Mouse (Mus musculus) B cell, adult 2 months (primary cell): ENCODE results near the gene Prr15.

Experiments used
- DNase-seq, 2 experiments: peaks; one replicate each; pipeline ENCODE4 v3.0.0; 2022

Prr15 gene

DNA sequence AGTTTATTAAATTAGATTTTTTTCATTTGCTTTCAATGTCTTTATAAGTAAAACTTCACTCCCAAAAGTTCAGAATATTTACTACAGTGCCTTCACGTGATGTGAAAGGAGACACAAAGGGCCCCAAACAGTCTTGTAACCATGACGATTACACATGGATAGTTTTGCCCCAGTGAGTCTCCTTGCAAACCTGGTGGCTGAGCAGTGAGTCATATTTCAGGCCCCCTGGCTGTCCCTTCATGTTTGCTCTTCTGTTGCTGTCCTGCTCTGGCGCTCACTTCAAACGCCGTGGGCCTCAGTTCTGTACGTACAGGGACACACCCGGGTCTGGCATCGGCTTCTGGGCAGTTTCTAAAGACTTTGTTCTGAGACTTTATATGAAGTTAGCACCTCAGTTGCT is 6.6 kb downstream of the Prr15 start:
- no peak for DNase-seq

DNA sequence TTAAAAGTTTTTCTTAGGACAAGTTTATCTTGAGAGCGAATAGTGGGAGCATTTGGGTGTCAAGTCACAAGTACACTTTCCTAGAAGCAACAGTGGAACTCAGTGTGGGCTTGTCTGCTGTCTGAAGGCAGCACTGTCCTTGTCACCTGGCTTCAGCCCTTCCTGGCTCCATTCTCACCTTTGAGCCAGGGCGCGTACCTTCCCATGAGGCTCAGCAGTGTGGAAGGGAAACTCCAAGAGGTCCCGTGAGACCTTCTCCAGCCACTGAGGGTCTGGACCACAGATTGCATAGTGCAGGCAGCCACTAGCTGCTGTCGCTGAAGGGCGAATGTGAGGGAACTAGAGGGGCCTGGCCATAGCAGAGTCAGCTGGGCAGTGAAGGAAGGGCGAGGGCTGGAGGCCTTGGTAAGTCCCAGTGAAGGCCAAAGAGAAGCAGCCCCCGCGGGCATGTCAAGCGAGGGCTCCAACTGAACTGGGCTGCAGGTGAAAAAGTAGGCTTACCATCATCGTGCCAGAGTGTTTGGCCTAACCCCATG is 7.5 kb downstream of the Prr15 start:
- no peak for DNase-seq

DNA sequence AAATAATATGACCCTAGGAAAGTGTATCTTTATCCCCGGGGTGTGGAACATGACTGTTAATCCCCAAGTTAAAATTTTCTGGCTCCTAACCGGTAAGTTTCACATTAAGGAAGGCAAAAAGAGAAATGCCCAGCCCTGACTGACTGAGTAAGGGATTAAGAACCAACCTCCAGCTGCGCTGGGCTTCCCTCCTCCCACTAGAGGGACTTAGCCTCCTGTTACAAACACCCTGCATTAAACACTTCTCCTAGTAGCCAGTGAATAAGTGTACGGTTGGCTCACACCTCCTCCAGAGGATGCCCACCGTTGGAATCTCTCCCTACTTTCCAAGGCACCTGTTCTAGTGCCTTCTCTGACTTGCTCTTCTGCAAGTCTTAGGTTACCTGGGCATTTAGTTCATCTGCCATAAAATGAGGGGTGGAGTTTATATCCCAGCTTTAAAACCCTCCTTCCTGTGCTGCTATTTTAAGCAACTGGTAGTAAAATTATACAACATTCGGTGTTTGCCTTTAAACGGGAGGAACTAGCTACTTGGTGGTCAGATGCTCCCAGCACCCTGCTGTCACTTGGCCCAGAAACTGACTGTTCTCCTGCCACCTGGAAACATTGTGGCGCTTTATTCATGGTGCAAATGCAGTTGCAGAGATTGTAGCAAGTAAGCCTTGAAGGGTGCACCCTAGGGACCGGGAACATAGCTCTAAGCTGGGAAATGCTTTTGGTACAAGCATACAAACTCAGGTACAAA is 8.2 kb downstream of the Prr15 start:
- no peak for DNase-seq

DNA sequence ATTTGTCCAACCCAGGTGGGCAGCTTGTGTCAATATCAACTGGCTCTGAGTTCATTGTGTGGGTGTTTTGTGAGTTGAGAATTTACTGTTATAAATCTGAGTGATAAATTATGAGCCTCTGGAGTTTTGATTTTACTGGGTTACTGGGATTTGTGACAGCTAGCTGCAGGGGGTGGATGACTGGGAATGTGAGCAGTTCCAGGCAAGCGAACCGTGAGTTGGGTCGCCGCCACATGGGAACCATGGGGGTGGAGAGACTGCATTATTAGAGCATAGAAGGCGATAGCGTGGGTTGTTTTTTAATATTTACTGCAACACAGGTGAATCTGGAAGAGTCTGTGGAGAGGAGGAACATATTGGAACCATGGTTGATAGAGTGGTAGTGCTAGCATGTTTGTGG is 11.7 kb downstream of the Prr15 start:
- DNase-seq: no peak

DNA sequence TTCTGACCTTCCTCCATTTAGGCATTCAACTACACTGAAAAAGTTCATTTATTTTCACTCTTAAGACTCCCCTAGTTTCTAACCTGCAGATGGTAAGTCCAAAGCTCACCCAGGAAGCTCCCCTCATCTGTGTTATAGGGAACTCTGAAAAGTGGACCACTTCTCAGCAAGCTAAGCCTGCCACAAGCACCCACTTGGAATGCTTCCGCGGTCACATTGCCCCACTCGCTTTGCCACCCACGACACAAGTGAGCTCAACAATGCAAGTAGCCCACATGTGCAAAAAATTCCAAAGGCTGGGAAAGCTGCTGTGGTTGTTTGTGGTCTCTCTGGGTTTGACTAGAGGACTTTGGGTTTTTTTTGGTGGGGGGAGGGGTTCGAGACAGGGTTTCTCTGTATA is 15.5 kb downstream of the Prr15 start:
- DNase-seq: no peak

DNA sequence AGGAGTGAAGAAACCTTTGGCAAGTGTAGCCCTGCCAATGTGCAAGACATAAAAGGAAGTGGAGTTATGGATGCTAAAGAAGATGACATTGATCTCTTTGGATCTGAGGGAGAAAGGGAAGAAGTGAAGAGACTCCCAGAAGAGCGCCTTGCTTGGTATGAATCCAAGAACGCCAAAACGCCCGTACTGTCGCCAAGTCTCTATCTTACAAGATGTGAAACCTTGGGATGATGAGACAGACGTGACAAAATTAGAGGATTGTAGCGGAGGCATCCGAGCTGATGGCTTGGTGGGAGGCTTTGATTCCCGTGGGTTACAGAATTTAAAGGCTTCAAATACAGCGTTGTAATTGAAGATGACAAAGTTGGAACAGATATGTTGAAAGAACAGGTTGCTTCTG is 16.6 kb downstream of the Prr15 start:
- no peak for DNase-seq

DNA sequence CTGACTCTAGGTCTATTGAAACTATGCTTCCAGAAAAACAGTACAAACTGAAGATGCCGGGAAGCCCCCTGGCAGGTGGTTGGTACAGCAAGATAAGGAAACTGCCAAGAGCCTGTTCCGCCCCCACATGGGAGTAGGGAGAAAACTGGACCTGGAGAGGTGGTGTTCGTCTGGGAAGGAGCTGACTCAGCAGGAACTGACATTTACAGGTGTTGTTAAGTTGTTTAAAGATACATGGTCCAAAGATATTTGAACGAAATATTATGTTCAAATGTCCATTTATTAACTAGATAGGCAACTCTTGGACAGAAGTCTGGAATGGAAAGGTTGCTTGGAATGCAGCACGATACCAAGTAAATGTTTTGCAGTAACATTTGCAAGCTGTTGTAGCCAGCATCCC is 26.2 kb downstream of the Prr15 start:
- DNase-seq: no peak

DNA sequence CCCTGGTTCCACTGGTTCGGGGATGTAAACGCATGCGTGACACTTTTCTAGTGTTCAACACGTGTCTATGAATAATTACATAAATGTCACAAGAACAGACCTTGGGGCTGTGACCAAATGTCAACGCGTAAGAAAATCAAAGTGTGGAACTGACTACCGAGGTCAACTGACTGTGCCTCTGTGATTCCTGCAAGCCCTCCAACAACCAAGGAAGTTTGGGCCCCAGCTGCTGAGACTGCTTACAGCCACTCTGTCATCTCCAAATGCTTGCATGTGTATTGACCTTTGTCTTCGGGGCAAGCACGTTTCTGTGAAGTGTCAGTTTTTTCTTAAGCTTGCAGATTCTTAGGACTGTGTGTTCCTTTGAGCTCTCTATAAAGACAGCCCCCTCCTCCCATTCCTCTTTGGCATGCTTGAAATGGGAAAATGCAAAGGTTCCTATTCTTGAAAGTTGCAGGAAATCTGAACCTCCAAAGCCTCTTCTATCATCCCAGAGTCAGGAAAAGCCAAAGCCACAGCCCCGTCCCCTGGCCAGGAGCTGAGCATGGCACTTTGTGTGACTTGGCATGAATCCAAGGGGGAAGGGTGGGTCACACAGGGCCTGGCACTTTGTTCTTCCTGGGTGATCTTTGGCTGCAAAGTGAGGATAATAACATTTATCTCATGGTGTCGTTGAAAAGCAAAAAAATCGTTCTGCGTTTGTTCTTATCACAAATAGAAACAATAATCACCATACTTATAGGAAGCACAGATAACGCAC is 27.5 kb downstream of the Prr15 start:
- DNase-seq: no peak

DNA sequence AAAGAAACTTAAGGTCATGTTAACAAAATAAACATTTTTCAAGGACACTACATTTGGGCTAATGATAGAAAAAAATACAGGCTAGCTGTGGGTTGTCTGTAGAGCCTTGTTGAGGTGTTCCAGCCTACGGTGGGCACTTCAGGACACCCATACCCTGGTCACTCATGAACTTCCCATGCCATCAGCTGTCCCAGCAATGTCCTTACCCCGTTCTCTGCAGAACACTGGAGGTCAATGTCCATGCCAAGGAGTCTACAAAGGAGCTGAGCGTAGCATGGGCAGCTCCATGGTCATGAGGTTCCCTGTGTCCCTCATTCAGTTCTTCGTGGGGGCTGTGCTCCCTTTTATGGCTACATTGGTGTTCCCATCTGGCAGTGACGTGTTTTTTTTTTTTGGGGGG is 28.1 kb downstream of the Prr15 start:
- DNase-seq: no peak

DNA sequence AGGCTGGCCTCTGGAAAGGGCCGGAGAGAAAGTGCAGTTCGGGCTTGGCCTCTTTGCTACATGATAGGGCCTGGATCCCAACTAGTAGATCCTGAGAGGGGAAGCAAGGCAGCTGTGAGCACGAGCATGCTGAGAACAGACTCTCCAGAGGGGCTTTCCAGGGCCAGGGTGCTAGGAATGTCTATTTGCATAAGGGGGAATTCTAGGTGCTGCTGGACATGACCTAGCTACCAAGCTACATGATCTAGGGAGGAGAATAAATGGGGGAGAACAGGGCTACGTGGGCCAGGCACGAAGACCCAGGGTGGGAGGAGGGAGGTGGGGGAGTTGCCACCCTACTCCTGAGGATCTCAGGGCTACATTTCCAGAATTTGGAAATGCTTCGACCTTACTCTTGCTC is 30.0 kb downstream of the Prr15 start:
- DNase-seq: no peak

DNA sequence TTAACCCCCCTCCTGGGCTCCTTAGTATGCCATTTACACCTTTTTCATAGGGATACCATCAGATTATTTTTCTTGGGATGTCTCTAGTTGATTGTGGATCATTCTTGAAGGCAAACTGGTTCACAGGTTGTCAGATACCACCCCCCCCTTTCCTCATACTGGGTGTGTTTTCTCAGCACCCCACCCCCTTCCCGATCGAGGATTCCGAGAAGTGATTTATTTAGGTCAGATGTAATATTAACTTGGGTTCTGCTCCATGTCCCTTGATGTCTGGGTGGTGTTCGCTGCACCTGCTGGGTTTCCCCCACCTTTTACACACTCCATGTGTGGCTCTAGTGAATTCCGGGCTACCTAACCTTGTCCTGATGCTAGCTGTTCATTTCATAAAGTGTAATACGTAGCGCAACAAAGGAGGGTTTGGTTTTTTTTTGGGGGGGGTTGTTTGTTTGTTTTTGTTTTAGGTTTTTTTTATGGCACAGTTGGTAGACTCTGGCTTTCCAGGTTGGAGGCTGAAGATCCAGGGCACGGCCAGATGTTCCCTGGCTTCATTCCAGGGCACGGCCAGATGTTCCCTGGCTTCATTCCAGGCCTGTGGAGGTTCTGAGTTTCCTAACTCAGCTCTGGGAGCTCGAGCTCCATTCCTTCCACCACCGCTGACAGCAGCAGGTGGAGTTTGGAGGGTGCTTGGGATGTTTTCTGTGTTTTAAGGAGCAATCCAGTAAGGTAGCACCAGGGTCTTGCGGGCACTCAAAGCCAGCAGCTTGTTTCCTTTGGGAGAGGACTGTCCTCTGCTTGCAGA is 37.1 kb downstream of the Prr15 start:
- DNase-seq: no peak

DNA sequence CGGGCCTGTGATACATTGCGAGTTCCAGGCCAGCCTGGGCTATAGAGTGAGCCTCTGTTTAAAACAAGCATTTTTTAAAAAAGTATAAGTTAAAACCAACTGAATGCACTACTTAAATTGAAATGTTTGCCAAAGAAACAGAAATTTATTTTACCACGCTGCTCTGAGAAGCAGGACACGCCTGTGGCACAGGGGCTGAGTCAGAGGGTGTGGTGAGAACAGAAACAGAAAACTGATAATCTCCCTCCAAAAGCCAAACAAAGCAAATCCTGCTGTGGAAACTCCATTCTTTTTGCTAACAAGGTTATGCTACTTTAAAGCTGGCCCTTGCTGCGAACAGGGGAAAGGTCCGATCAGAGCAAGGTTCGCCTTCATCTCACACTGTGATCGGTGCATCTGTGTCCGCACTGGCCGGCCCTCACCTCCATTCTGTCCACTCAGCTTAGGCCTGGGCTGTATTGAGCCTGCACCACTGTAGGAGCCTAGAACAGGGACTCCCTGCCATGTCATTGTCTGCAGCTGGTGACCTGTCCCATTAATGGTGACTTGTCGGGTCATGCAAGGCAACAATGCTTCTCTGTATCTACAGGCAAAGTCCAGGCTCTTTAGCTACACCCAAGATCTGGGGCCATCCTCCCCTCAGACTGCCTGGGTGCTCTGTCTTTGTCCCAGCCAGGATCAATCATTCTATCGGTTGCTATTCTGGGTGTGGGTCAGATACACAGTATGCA is 38.9 kb downstream of the Prr15 start:
- no peak for DNase-seq

DNA sequence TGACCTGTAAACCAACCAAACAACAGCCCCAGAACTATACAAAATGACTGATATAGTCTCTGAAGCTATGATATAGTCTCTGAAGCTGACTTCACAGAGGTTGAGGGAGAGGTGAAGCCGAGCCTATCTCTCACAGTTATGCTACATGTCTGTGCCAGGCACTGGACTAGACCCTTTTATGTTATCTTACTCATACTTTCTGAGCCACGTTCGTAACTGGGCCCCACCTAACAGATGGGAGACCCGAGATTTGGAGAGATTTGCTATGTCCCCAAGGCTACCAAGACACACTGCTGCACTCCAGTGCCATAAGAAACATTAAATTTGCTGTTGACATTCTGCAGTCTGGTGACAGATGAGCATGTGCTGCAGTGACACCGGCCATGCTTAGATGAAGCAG is 41.0 kb downstream of the Prr15 start:
- DNase-seq: no peak

DNA sequence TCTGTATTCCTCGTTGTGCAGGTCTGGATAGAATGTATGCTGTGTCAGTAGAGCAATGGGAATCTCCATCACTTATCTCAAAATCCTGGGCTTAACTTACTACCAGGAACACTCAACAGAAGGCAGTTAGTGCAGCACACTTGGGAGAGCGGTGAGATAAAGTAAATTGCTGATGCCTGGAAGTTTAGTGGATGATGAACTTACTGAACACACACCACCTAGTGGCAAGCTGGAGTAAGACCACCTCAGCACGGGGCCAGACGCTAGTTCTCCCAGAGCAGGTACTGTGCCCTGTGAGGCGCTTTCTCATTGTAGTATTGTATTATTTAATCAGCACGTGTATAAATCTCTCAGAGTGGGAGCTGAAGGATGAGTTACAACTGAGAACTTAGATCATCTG is 42.4 kb downstream of the Prr15 start:
- peak; percentile 5 to 12 for DNase-seq

DNA sequence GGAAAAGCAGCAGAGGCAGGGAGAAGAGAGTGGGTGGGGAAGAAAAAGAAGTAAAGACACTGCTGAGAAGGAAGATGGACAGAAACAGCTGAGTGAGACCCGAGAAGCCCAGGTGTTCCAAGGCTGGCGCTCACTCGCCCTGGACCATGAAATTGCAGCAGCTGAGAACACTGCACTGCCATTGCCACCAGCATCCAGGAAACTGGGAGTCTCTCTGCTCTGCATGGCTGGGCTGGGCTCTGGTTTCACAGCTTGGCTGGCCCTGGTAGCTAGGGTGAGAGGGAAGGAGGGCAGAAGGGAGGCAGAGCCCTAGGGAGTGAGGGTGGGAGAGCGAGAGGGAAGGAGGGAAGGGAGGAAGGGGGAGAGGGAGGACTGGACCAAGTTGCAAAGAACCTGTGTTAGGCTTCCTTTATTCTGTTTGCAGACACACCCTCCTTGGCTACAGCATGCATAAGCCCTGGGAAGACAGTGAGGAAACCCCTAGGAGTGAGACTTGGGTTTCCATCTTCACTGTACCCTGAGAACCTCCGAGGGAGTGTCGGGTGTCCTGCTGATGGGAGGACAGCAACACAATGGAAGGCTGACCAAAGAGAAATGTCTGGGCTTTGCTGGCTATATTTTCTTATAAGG is 44.4 kb downstream of the Prr15 start:
- no peak for DNase-seq

DNA sequence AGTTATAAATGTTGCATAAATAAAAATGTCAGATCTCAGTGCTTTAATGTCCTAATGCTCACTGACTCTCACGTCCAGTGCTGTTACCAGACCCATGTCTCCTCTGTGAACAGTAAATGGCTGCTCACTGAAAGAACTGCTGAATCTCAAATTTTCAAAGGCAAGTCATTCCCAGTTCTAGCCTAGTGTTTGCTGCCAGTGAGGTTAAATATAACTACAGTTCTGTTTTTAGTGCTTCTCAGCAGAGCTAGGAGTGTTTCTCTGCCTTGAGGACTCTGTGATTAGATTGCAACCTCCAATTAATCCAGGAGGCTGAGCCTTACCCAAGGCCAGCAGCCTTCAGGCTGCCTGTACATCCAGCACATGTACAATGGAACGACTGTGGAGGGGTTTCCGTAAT is 46.2 kb downstream of the Prr15 start:
- no peak for DNase-seq

DNA sequence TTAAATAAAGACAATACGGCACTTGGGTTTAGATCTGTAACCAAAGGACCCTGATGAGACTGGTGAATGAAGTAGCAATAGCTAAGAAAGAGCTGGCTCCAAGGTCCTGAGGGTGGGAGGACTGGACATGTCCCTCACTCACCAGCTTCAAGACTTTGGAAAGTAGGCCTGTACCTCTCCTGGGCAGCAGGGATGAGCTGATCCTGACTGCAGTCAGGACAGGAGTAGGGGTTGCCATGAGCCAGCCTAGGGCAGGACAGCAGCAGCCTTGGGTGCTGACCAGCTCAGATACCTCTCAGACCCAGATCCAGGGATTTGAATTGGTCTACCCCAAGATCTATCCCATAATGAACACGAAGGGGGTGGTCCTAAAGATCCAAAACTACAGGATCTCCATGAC is 53.7 kb downstream of the Prr15 start:
- no peak for DNase-seq
